Mouse (Mus musculus): ENCODE measurements around the gene Fam53b.

The Fam53b gene

GRCm38 (mm10) chr7:132803962-132804361 is 9.7 kb downstream of the Fam53b start:
- ChIA-PET POLR2A (interaction anchor here in 3 of 4 experiments (0.7 to 4.5 kb wide), 17 partner anchors 10 to 130 kb away, joined by 3 to 33 read pairs (median 5); partner anchors contain the start of gene Fam53b (in 1 of the 3)), CTCF (no interaction called here)

GRCm38 (mm10) chr7:132803336-132803735 is 10.3 kb downstream of the Fam53b start:
- ChIA-PET CTCF (interaction anchor here (0.6 to 4.2 kb wide), 6 partner anchors 8 to 94 kb away, joined by 3 to 27 read pairs (median 4); partner anchors contain the start of gene Fam53b (in 1 of the 4)), POLR2A (interaction anchor here in 3 of 4 experiments (0.6 to 4.5 kb wide), 28 partner anchors 7 to 255 kb away, joined by 3 to 36 read pairs (median 4); partner anchors contain the start of gene Fam53b (in 1 of the 3))

- ChIA-PET POLR2A (interaction anchor here in 2 of 4 experiments (0.6 to 4.5 kb wide), 28 partner anchors 8 to 256 kb away, joined by 3 to 36 read pairs (median 4); partner anchors contain the start of gene Fam53b (in 1 of the 2)), CTCF (interaction anchor here (0.7 to 4.2 kb wide), 7 partner anchors 8 to 95 kb away, joined by 3 to 27 read pairs (median 4); partner anchors contain the start of gene Fam53b (in 1 of the 4))
Observed at GRCm38 (mm10) chr7:132802691-132803090, 11.0 kb downstream of the Fam53b start.

GRCm38 (mm10) chr7:132802066-132802465 is 11.6 kb downstream of the Fam53b start:
- POLR2A ChIA-PET = interaction anchor here in 2 of 4 experiments (0.5 to 4.5 kb wide), 21 partner anchors 8 to 506 kb away, joined by 3 to 36 read pairs (median 4); partner anchors contain the start of gene Fam53b (in 1 of the 2)
- CTCF ChIA-PET = interaction anchor here (0.5 to 4.2 kb wide), 8 partner anchors 9 to 1046 kb away, joined by 3 to 27 read pairs (median 6); partner anchors contain the start of gene Fam53b (in 1 of the 4)

GRCm38 (mm10) chr7:132801509-132801908 is 12.2 kb downstream of the Fam53b start:
- POLR2A ChIA-PET = interaction anchor here in 3 of 4 experiments (0.7 to 4.5 kb wide), 15 partner anchors 8 to 126 kb away, joined by 3 to 36 read pairs (median 5); partner anchors contain the start of gene Fam53b (in 1 of the 3)
- CTCF ChIA-PET = interaction anchor here (0.6 to 4.2 kb wide), 6 partner anchors 9 to 1045 kb away, joined by 3 to 27 read pairs (median 4); no protein-coding TSS in a partner anchor

- POLR2A ChIA-PET = interaction anchor here in 2 of 4 experiments (0.9 to 4.4 kb wide), 9 partner anchors 8 to 65 kb away, joined by 3 to 36 read pairs (median 7); partner anchors contain the start of gene Fam53b (in 1 of the 2)
- CTCF ChIA-PET = interaction anchor here (0.6 to 4.2 kb wide), 5 partner anchors 10 to 96 kb away, joined by 3 to 27 read pairs (median 4); no protein-coding TSS in a partner anchor
Observed at GRCm38 (mm10) chr7:132800868-132801267, 12.8 kb downstream of the Fam53b start.

GRCm38 (mm10) chr7:132799119-132800016 is 14.3 kb downstream of the Fam53b start:
- ChIA-PET CTCF (interaction anchor here in 1 of 4 experiments (0.6 to 4.2 kb wide), 2 partner anchors 12 to 294 kb away, joined by 3 to 27 read pairs; no protein-coding TSS in a partner anchor), POLR2A (interaction anchor here in 2 of 4 experiments (0.7 to 4.1 kb wide), 9 partner anchors 8 to 223 kb away, joined by 3 to 36 read pairs (median 4); partner anchors contain the start of gene Oat (in 1 of the 2))

GRCm38 (mm10) chr7:132795141-132795540 is 18.5 kb downstream of the Fam53b start:
- ChIA-PET CTCF (interaction anchor here in 3 of 4 experiments (0.7 to 1.3 kb wide), 3 partner anchors 15 to 28 kb away, joined by 3 to 14 read pairs (median 3); no protein-coding TSS in a partner anchor), POLR2A (interaction anchor here (0.6 to 6.6 kb wide), 8 partner anchors 12 to 842 kb away, joined by 3 to 44 read pairs (median 3); no protein-coding TSS in a partner anchor)

- CTCF ChIA-PET = interaction anchor here in 2 of 4 experiments (0.6 to 3.1 kb wide), 4 partner anchors 10 to 1837 kb away, joined by 3 to 10 read pairs (median 6); no protein-coding TSS in a partner anchor
Observed at GRCm38 (mm10) chr7:132793467-132793866, 20.2 kb downstream of the Fam53b start.

GRCm38 (mm10) chr7:132790447-132791219 is 23.1 kb downstream of the Fam53b start:
- ChIA-PET POLR2A (interaction anchor here in 2 of 4 experiments (0.6 to 6.6 kb wide), 11 partner anchors 9 to 215 kb away, joined by 3 to 44 read pairs (median 7); no protein-coding TSS in a partner anchor), CTCF (interaction anchor here in 3 of 4 experiments (1.0 to 3.1 kb wide), 3 partner anchors 20 to 92 kb away, joined by 3 to 10 read pairs (median 3); no protein-coding TSS in a partner anchor)

More at GRCm38 (mm10) chr7:132793467-132793866, 20.2 kb downstream of the Fam53b start:
- POLR2A ChIA-PET = interaction anchor here in 3 of 4 experiments (0.5 to 6.6 kb wide), 21 partner anchors 9 to 1309 kb away, joined by 3 to 44 read pairs (median 4); partner anchors contain the start of genes Abraxas2 (in 1 of the 3), Eef1akmt2 (in 1 of the 3) and Oat (in 1 of the 3)

- POLR2A ChIA-PET = interaction anchor here in 2 of 4 experiments (0.6 to 2.2 kb wide), 7 partner anchors 14 to 719 kb away, joined by 3 to 11 read pairs (median 3); no protein-coding TSS in a partner anchor
Observed at GRCm38 (mm10) chr7:132788826-132789225, 24.9 kb downstream of the Fam53b start.

GRCm38 (mm10) chr7:132787496-132788190 is 26.0 kb downstream of the Fam53b start:
- POLR2A ChIA-PET = interaction anchor here in 2 of 4 experiments (0.7 to 2.2 kb wide), 8 partner anchors 9 to 52 kb away, joined by 3 to 11 read pairs (median 4); no protein-coding TSS in a partner anchor
- CTCF ChIA-PET = no interaction called here

More at GRCm38 (mm10) chr7:132788826-132789225, 24.9 kb downstream of the Fam53b start:
- CTCF ChIA-PET = no interaction called here

GRCm38 (mm10) chr7:132787022-132787421 is 26.7 kb downstream of the Fam53b start:
- CTCF ChIA-PET = no interaction called here
- POLR2A ChIA-PET = interaction anchor here in 3 of 4 experiments (0.7 to 2.2 kb wide), 7 partner anchors 8 to 22 kb away, joined by 3 to 11 read pairs (median 4); no protein-coding TSS in a partner anchor

- ChIA-PET POLR2A (interaction anchor here in 3 of 4 experiments (0.6 to 2.2 kb wide), 11 partner anchors 8 to 130 kb away, joined by 3 to 11 read pairs (median 3); no protein-coding TSS in a partner anchor), CTCF (no interaction called here)
Observed at GRCm38 (mm10) chr7:132786522-132786921, 27.2 kb downstream of the Fam53b start.

GRCm38 (mm10) chr7:132786011-132786410 is 27.7 kb downstream of the Fam53b start:
- CTCF ChIA-PET = no interaction called here
- POLR2A ChIA-PET = interaction anchor here in 2 of 4 experiments (0.6 to 6.4 kb wide), 8 partner anchors 10 to 131 kb away, joined by 3 to 50 read pairs (median 3); no protein-coding TSS in a partner anchor

GRCm38 (mm10) chr7:132784101-132784500 is 29.6 kb downstream of the Fam53b start:
- CTCF ChIA-PET = interaction anchor here in 2 of 4 experiments (0.6 to 1.2 kb wide), 2 partner anchors 27 to 571 kb away, joined by 3 to 4 read pairs; no protein-coding TSS in a partner anchor

More at GRCm38 (mm10) chr7:132784101-132784500, 29.6 kb downstream of the Fam53b start:
- POLR2A ChIA-PET = interaction anchor here in 2 of 4 experiments (1.0 to 6.4 kb wide), 4 partner anchors 8 to 27 kb away, joined by 4 to 50 read pairs (median 19); no protein-coding TSS in a partner anchor
